Mouse (Mus musculus): Measurements from ENCODE around the gene Col25a1. TPM values are rescaled to one million over a fixed set of nuclear protein-coding genes. Genes with fewer than 3 reads are reported as not detected.

Gene Col25a1
- polyA plus RNA-seq, 1 experiment from 2014 or later, result 7.0 TPM

GRCm38 (mm10) chr3:130290175-130290574 lies 158.9 kb downstream of the Col25a1 start:
- DNase-seq (ENCODE audit: low spot score) (no peak), ATAC-seq (no peak; the same call in 1 of the 2 replicates)
- no peak overlapping the region for H3K9ac ChIP-seq (replicated peaks; ENCODE audit: low read depth)
- no peaks in the 10 kb centered on the region for H3K9me3 ChIP-seq (ENCODE audit: low read length)
- H3K27me3 ChIP-seq (replicated peaks; ENCODE audit: insufficient read depth, low read length), result no peaks in the 10 kb centered on the region
- no peaks in the 10 kb centered on the region for H3K4me1 ChIP-seq (ENCODE audit: insufficient read depth, low read depth, low read length)
- WGBS, result 53% methylated on average over 6 of the region's 6 CpGs
- H3K36me3 ChIP-seq (ENCODE audit: insufficient read depth, low read length), result no peaks in the 10 kb centered on the region
- no peak overlapping the region for H3K27ac ChIP-seq (ENCODE audit: low read length)
- TF ChIP-seq EP300 (IDR thresholded peaks at IDR 0.05) (no peak), CTCF (IDR thresholded peaks at IDR 0.05) (no peak)
- no peak overlapping the region for H3K4me3 ChIP-seq (ENCODE audit: low read depth, low read length)
- H3K4me2 ChIP-seq (replicated peaks; ENCODE audit: low read depth, low read length), result no peak overlapping the region

GRCm38 (mm10) chr3:130290672-130291071 lies 159.4 kb downstream of the Col25a1 start:
- no peak overlapping the region for H3K9ac ChIP-seq (replicated peaks; ENCODE audit: low read depth)
- no peaks in the 10 kb centered on the region for H3K9me3 ChIP-seq (ENCODE audit: low read length)
- H3K4me1 ChIP-seq (ENCODE audit: insufficient read depth, low read depth, low read length), result no peaks in the 10 kb centered on the region
- DNase-seq (ENCODE audit: low spot score) (no peak), ATAC-seq (no peak)
- WGBS, result 90% methylated on average over 5 of the region's 5 CpGs
- H3K36me3 ChIP-seq (ENCODE audit: insufficient read depth, low read length), result no peaks in the 10 kb centered on the region
- TF ChIP-seq EP300 (IDR thresholded peaks at IDR 0.05), result no peak
- TF ChIP-seq CTCF (IDR thresholded peaks at IDR 0.05), result no peak
- no peak overlapping the region for H3K4me3 ChIP-seq (ENCODE audit: low read depth, low read length)
- H3K27ac ChIP-seq (ENCODE audit: low read length), result no peak overlapping the region
- no peak overlapping the region for H3K4me2 ChIP-seq (replicated peaks; ENCODE audit: low read depth, low read length)
- no peaks in the 10 kb centered on the region for H3K27me3 ChIP-seq (replicated peaks; ENCODE audit: insufficient read depth, low read length)

GRCm38 (mm10) chr3:130291926-130292325 lies 160.6 kb downstream of the Col25a1 start:
- Histone ChIP-seq H3K4me3 (ENCODE audit: low read depth, low read length) (no peak overlapping the region), H3K9ac (replicated peaks; ENCODE audit: low read depth) (no peak overlapping the region), H3K27me3 (replicated peaks; ENCODE audit: insufficient read depth, low read length) (no peaks in the 10 kb centered on the region), H3K4me2 (replicated peaks; ENCODE audit: low read depth, low read length) (no peak overlapping the region), H3K27ac (ENCODE audit: low read length) (no peak overlapping the region), H3K9me3 (ENCODE audit: low read length) (no peaks in the 10 kb centered on the region), H3K36me3 (ENCODE audit: insufficient read depth, low read length) (no peaks in the 10 kb centered on the region), H3K4me1 (ENCODE audit: insufficient read depth, low read depth, low read length) (no peaks in the 10 kb centered on the region)
- ATAC-seq (no peak), DNase-seq (ENCODE audit: low spot score) (no peak)
- WGBS, result 89% methylated on average over 5 of the region's 5 CpGs
- no peak for TF ChIP-seq EP300 (IDR thresholded peaks at IDR 0.05)

GRCm38 (mm10) chr3:130300530-130300929 lies 169.2 kb downstream of the Col25a1 start:
- 30% methylated on average over 3 of the region's 3 CpGs for WGBS

GRCm38 (mm10) chr3:130303597-130303996 lies 172.3 kb downstream of the Col25a1 start:
- TF ChIP-seq EP300 (IDR thresholded peaks at IDR 0.05), result no peak
- TF ChIP-seq CTCF (IDR thresholded peaks at IDR 0.05), result no peak
- H3K27ac ChIP-seq (ENCODE audit: low read length), result no peak overlapping the region
- H3K4me1 ChIP-seq (ENCODE audit: insufficient read depth, low read depth, low read length), result no peaks in the 10 kb centered on the region
- H3K36me3 ChIP-seq (ENCODE audit: insufficient read depth, low read length), result no peaks in the 10 kb centered on the region
- no peak for DNase-seq (ENCODE audit: low spot score)
- H3K27me3 ChIP-seq (replicated peaks; ENCODE audit: insufficient read depth, low read length), result no peaks in the 10 kb centered on the region
- H3K9me3 ChIP-seq (ENCODE audit: low read length), result no peaks in the 10 kb centered on the region
- no peak for ATAC-seq
- no peak overlapping the region; the same call in 1 of the 2 replicates for H3K4me2 ChIP-seq (replicated peaks; ENCODE audit: low read depth, low read length)
- no peak overlapping the region for H3K9ac ChIP-seq (replicated peaks; ENCODE audit: low read depth)
- no peak overlapping the region for H3K4me3 ChIP-seq (ENCODE audit: low read depth, low read length)
- WGBS, result 25% methylated on average over 12 of the region's 12 CpGs

More at GRCm38 (mm10) chr3:130300530-130300929, 169.2 kb downstream of the Col25a1 start:
- no peak for ATAC-seq
- H3K4me2 ChIP-seq (replicated peaks; ENCODE audit: low read depth, low read length), result no peak overlapping the region
- H3K4me1 ChIP-seq (ENCODE audit: insufficient read depth, low read depth, low read length), result no peaks in the 10 kb centered on the region
- no peaks in the 10 kb centered on the region for H3K36me3 ChIP-seq (ENCODE audit: insufficient read depth, low read length)
- H3K27ac ChIP-seq (ENCODE audit: low read length), result no peak overlapping the region
- H3K9me3 ChIP-seq (ENCODE audit: low read length), result no peaks in the 10 kb centered on the region
- no peak for DNase-seq (ENCODE audit: low spot score)
- no peak overlapping the region for H3K4me3 ChIP-seq (ENCODE audit: low read depth, low read length)
- no peak overlapping the region for H3K9ac ChIP-seq (replicated peaks; ENCODE audit: low read depth)
- H3K27me3 ChIP-seq (replicated peaks; ENCODE audit: insufficient read depth, low read length), result no peaks in the 10 kb centered on the region
- TF ChIP-seq EP300 (IDR thresholded peaks at IDR 0.05) (no peak), CTCF (IDR thresholded peaks at IDR 0.05) (no peak)

GRCm38 (mm10) chr3:130304827-130305226 lies 173.5 kb downstream of the Col25a1 start:
- Histone ChIP-seq H3K9me3 (ENCODE audit: low read length) (no peaks in the 10 kb centered on the region), H3K27me3 (replicated peaks; ENCODE audit: insufficient read depth, low read length) (no peaks in the 10 kb centered on the region), H3K9ac (replicated peaks; ENCODE audit: low read depth) (no peak overlapping the region), H3K4me2 (replicated peaks; ENCODE audit: low read depth, low read length) (no peak overlapping the region), H3K4me1 (ENCODE audit: insufficient read depth, low read depth, low read length) (no peaks in the 10 kb centered on the region), H3K36me3 (ENCODE audit: insufficient read depth, low read length) (no peaks in the 10 kb centered on the region), H3K4me3 (ENCODE audit: low read depth, low read length) (no peak overlapping the region), H3K27ac (ENCODE audit: low read length) (no peak overlapping the region)
- ATAC-seq (no peak), DNase-seq (ENCODE audit: low spot score) (no peak)
- 79% methylated on average over 9 of the region's 9 CpGs for WGBS
- TF ChIP-seq EP300 (IDR thresholded peaks at IDR 0.05) (no peak), CTCF (IDR thresholded peaks at IDR 0.05) (no peak)

GRCm38 (mm10) chr3:130305686-130306085 lies 174.4 kb downstream of the Col25a1 start:
- H3K4me1 ChIP-seq (ENCODE audit: insufficient read depth, low read depth, low read length), result peaks cover 3% of the 10 kb centered on the region; the same call in 1 of the 2 replicates
- WGBS, result 82% methylated on average over 9 of the region's 9 CpGs
- no peak overlapping the region for H3K4me2 ChIP-seq (replicated peaks; ENCODE audit: low read depth, low read length)
- no peak for TF ChIP-seq EP300 (IDR thresholded peaks at IDR 0.05)
- no peak for TF ChIP-seq CTCF (IDR thresholded peaks at IDR 0.05)
- no peak overlapping the region for H3K27ac ChIP-seq (ENCODE audit: low read length)
- no peaks in the 10 kb centered on the region for H3K36me3 ChIP-seq (ENCODE audit: insufficient read depth, low read length)
- H3K4me3 ChIP-seq (ENCODE audit: low read depth, low read length), result no peak overlapping the region
- H3K27me3 ChIP-seq (replicated peaks; ENCODE audit: insufficient read depth, low read length), result no peaks in the 10 kb centered on the region
- H3K9ac ChIP-seq (replicated peaks; ENCODE audit: low read depth), result no peak overlapping the region
- DNase-seq (ENCODE audit: low spot score), result no peak
- no peaks in the 10 kb centered on the region for H3K9me3 ChIP-seq (ENCODE audit: low read length)
- no peak for ATAC-seq

All from lung, postnatal 0 days (tissue).